Mouse (Mus musculus): Measurements from ENCODE around the gene Gm26920. TPM values are rescaled to one million over a fixed set of nuclear protein-coding genes. Genes with fewer than 3 reads are reported as not detected.

Gm26920 gene
- total and polyA plus RNA-seq, 3 experiments, result not detected

GRCm38 (mm10) chr7:30028572-30028971 is 61.6 kb downstream of the Gm26920 start:
- H3K27ac ChIP-seq (ENCODE audit: insufficient read depth, low read depth), result no peak overlapping the region
- in situ Hi-C loops (cut with MboI; ENCODE audit: low pct_ligation_motif_present, low pct_unique_long_range_greater_than_20kb, low sequenced_read_pairs) (no loop called here), dilution Hi-C loops (cut with MboI; ENCODE audit: extremely low pct_ligation_motif_present, extremely low pct_unique_long_range_greater_than_20kb, low sequenced_read_pairs) (no loop called here)
- H3K4me3 ChIP-seq (replicated peaks in 1 of 3; ENCODE audit: low read depth in 2 of 3, low read length in 2 of 3, poor library complexity in 1 of 3), result no peak overlapping the region
- no peak for TF ChIP-seq EP300 (IDR thresholded peaks at IDR 0.05; ENCODE audit: low read length)
- TF ChIP-seq MAFK (IDR thresholded peaks at IDR 0.05; ENCODE audit: insufficient replicate concordance, low read length), result no peak
- TF ChIP-seq KAT2A (IDR thresholded peaks at IDR 0.05; ENCODE audit: insufficient replicate concordance, low read length), result no peak
- no peak for TF ChIP-seq RAD21 (IDR thresholded peaks at IDR 0.05; ENCODE audit: low read depth, low read length)
- no peak for TF ChIP-seq E2F4 (IDR thresholded peaks at IDR 0.05; ENCODE audit: insufficient replicate concordance, low read depth, low read length)
- TF ChIP-seq MXI1 (IDR thresholded peaks at IDR 0.05; ENCODE audit: low read depth, low read length), result no peak
- TF ChIP-seq HCFC1 (IDR thresholded peaks at IDR 0.05; ENCODE audit: low read depth, low read length), result no peak
- TF ChIP-seq TBP (conservative IDR thresholded peaks at IDR 0.05; ENCODE audit: low read depth, low read length), result no peak
- no peak for TF ChIP-seq MAZ (IDR thresholded peaks at IDR 0.05; ENCODE audit: low read depth, low read length)
- no peak for TF ChIP-seq JUN (IDR thresholded peaks at IDR 0.05; ENCODE audit: insufficient read depth, low read depth, low read length)
- TF ChIP-seq USF1 (IDR thresholded peaks at IDR 0.05; ENCODE audit: low read depth, low read length), result no peak
- TF ChIP-seq CTCF (conservative IDR thresholded peaks at IDR 0.05 in 1 of 2, IDR thresholded peaks at IDR 0.05 in 1 of 2; ENCODE audit: low read depth in 2 of 2, low read length in 2 of 2), result no peak
- H3K79me2 ChIP-seq (replicated peaks; ENCODE audit: control insufficient read depth, extremely low read depth, insufficient read depth, poor library complexity, severe bottlenecking), result no peaks in the 10 kb centered on the region
- H3K36me3 ChIP-seq (replicated peaks in 1 of 2; ENCODE audit: control insufficient read depth in 1 of 2, insufficient read depth in 1 of 2, low read length in 1 of 2), result peaks cover 23 to 43% of the 10 kb centered on the region in 2 experiments
- DNase-seq (ENCODE audit: extremely low read depth), result no peak
- H3K9me3 ChIP-seq (replicated peaks; ENCODE audit: low read length), result no peaks in the 10 kb centered on the region
- H3K4me2 ChIP-seq (ENCODE audit: insufficient read depth, low read depth, poor library complexity, severe bottlenecking), result no peak overlapping the region
- no peaks in the 10 kb centered on the region for H3K4me1 ChIP-seq (ENCODE audit: control insufficient read depth in 1 of 2, insufficient read depth in 2 of 2)
- H3K9ac ChIP-seq (ENCODE audit: insufficient read depth, low read depth), result no peak overlapping the region
- H3K27me3 ChIP-seq (replicated peaks), result no peaks in the 10 kb centered on the region

- Histone ChIP-seq H3K4me3 (replicated peaks in 1 of 3; ENCODE audit: low read depth in 2 of 3, low read length in 2 of 3, poor library complexity in 1 of 3) (no peak overlapping the region), H3K4me1 (ENCODE audit: control insufficient read depth in 1 of 2, insufficient read depth in 2 of 2) (no peaks in the 10 kb centered on the region), H3K79me2 (replicated peaks; ENCODE audit: control insufficient read depth, extremely low read depth, insufficient read depth, poor library complexity, severe bottlenecking) (no peaks in the 10 kb centered on the region), H3K27ac (ENCODE audit: insufficient read depth, low read depth) (no peak overlapping the region), H3K36me3 (replicated peaks in 1 of 2; ENCODE audit: control insufficient read depth in 1 of 2, insufficient read depth in 1 of 2, low read length in 1 of 2) (peaks cover 34 to 55% of the 10 kb centered on the region in 2 experiments), H3K9me3 (replicated peaks; ENCODE audit: low read length) (no peaks in the 10 kb centered on the region), H3K9ac (ENCODE audit: insufficient read depth, low read depth) (no peak overlapping the region), H3K4me2 (ENCODE audit: insufficient read depth, low read depth, poor library complexity, severe bottlenecking) (no peak overlapping the region), H3K27me3 (replicated peaks) (no peaks in the 10 kb centered on the region)
- dilution Hi-C loops (cut with MboI; ENCODE audit: extremely low pct_ligation_motif_present, extremely low pct_unique_long_range_greater_than_20kb, low sequenced_read_pairs) (no loop called here), in situ Hi-C loops (cut with MboI; ENCODE audit: low pct_ligation_motif_present, low pct_unique_long_range_greater_than_20kb, low sequenced_read_pairs) (no loop called here)
- no peak for DNase-seq (ENCODE audit: extremely low read depth)
- TF ChIP-seq JUN (IDR thresholded peaks at IDR 0.05; ENCODE audit: insufficient read depth, low read depth, low read length) (no peak), CHD1 (IDR thresholded peaks at IDR 0.05; ENCODE audit: low read depth, low read length) (no peak), CTCF (conservative IDR thresholded peaks at IDR 0.05 in 1 of 2, IDR thresholded peaks at IDR 0.05 in 1 of 2; ENCODE audit: low read depth in 2 of 2, low read length in 2 of 2) (no peak), BHLHE40 (IDR thresholded peaks at IDR 0.05; ENCODE audit: low read depth, low read length) (no peak), HCFC1 (IDR thresholded peaks at IDR 0.05; ENCODE audit: low read depth, low read length) (no peak), GABPA (IDR thresholded peaks at IDR 0.05; ENCODE audit: insufficient replicate concordance, low read depth, low read length) (no peak), USF1 (IDR thresholded peaks at IDR 0.05; ENCODE audit: low read depth, low read length) (no peak), MAFK (IDR thresholded peaks at IDR 0.05; ENCODE audit: insufficient replicate concordance, low read length) (no peak), RCOR1 (conservative IDR thresholded peaks at IDR 0.05; ENCODE audit: low read depth, low read length) (no peak), UBTF (IDR thresholded peaks at IDR 0.05; ENCODE audit: low read depth, low read length) (no peak), E2F4 (IDR thresholded peaks at IDR 0.05; ENCODE audit: insufficient replicate concordance, low read depth, low read length) (no peak), TCF12 (IDR thresholded peaks at IDR 0.05; ENCODE audit: low read depth, low read length) (no peak), CHD2 (IDR thresholded peaks at IDR 0.05; ENCODE audit: low read length) (no peak), PAX5 (IDR thresholded peaks at IDR 0.05; ENCODE audit: low read length) (no peak), POLR2AphosphoS2 (IDR thresholded peaks at IDR 0.05; ENCODE audit: low read depth, low read length) (no peak), MAX (IDR thresholded peaks at IDR 0.05; ENCODE audit: low read length) (no peak), EP300 (IDR thresholded peaks at IDR 0.05; ENCODE audit: low read length) (no peak), MXI1 (IDR thresholded peaks at IDR 0.05; ENCODE audit: low read depth, low read length) (no peak), TBP (conservative IDR thresholded peaks at IDR 0.05; ENCODE audit: low read depth, low read length) (no peak), SMC3 (IDR thresholded peaks at IDR 0.05; ENCODE audit: low read depth, low read length) (no peak)
Measured at GRCm38 (mm10) chr7:30027331-30027730, 62.9 kb downstream of the Gm26920 start.
